Mouse (Mus musculus) G1E (cell line): ENCODE data around the gene Gm28374.

ENCODE experiments used
- CTCF ChIP-seq: IDR thresholded peaks from 2 replicates; pipeline ENCODE4 v1.5.1; 2012; ENCODE audit warnings: low read depth, low read length, inconsistent platforms, mixed read lengths
- TAL1 ChIP-seq: conservative IDR thresholded peaks from 2 replicates; pipeline ENCODE4 v1.6.1; 2012; ENCODE audit warnings: low read depth, low read length, inconsistent platforms, mixed read lengths

- TF ChIP-seq CTCF, result no peak
- no peak for TF ChIP-seq TAL1
Observed at GRCm38 (mm10) chr19:6127760-6128341, 45.8 kb upstream of the Gm28374 start, which contains the start of gene Snx15.
